Mouse (Mus musculus) MEL (cell line): ENCODE data around the gene Cers5. TPM values are rescaled to one million over a fixed set of nuclear protein-coding genes. Genes with fewer than 3 reads are reported as not detected.

Source experiments
- DNase-seq: peaks from one replicate; pipeline ENCODE4 v3.0.0; 2011; ENCODE audit warnings: low read depth, low spot score
- H3K27ac ChIP-seq: 2 replicates; pipeline ENCODE4 v1.5.1; 2012; ENCODE audit warnings: low read depth, mild to moderate bottlenecking, control low read depth, low read length, moderate library complexity; ENCODE audit not compliant: control insufficient read depth
- H3K27me3 ChIP-seq, 2 experiments: fragments of 150-350 bp in 1 of 2; sonication (generic) in 1 of 2; 2 replicates each; pipeline ENCODE4 v1.6.1; 2012; ENCODE audit warnings: low read length in 2 of 2, mild to moderate bottlenecking in 2 of 2, improper control_type of control experiment in 1 of 2, moderate library complexity in 1 of 2; ENCODE audit not compliant: insufficient read depth in 2 of 2, control insufficient read depth in 1 of 2
- H3K36me3 ChIP-seq, 2 experiments: 2 replicates each; pipeline ENCODE4 v1.6.1; 2012 to 2014; ENCODE audit warnings: low read length in 2 of 2, improper control_type of control experiment in 1 of 2, inconsistent platforms in 1 of 2, mild to moderate bottlenecking in 1 of 2; ENCODE audit not compliant: insufficient read depth in 2 of 2, control insufficient read depth in 1 of 2
- H3K4me1 ChIP-seq, 2 experiments: fragments of 150-350 bp in 1 of 2; sonication (generic) in 1 of 2; 2 replicates each; pipeline ENCODE4 v1.6.1; 2012; ENCODE audit warnings: low read length in 2 of 2, improper control_type of control experiment in 1 of 2, mild to moderate bottlenecking in 1 of 2; ENCODE audit not compliant: insufficient read depth in 2 of 2, control insufficient read depth in 1 of 2
- H3K4me3 ChIP-seq, 2 experiments: fragments of 150-350 bp in 1 of 2; sonication (generic) in 1 of 2; 2 replicates each; pipeline ENCODE4 v1.5.1; 2012; ENCODE audit warnings: low read depth in 2 of 2, low read length in 2 of 2, mild to moderate bottlenecking in 2 of 2, moderate library complexity in 2 of 2, control low read depth in 1 of 2, improper control_type of control experiment in 1 of 2; ENCODE audit not compliant: control insufficient read depth in 1 of 2, insufficient read depth in 1 of 2
- H3K79me2 ChIP-seq: 2 replicates; pipeline ENCODE4 v1.6.1; 2012; ENCODE audit warnings: mild to moderate bottlenecking, low read length, moderate library complexity; ENCODE audit not compliant: control insufficient read depth, poor library complexity, insufficient read depth
- H3K9ac ChIP-seq: 2 replicates; pipeline ENCODE4 v1.6.1; 2012; ENCODE audit warnings: low read depth, mild to moderate bottlenecking, control low read depth, low read length, moderate library complexity; ENCODE audit not compliant: control insufficient read depth, poor library complexity, severe bottlenecking
- H3K9me3 ChIP-seq: fragments of 150-350 bp; sonication (generic); replicated peaks from 2 replicates; pipeline ENCODE4 v1.6.1; 2012; ENCODE audit warnings: mild to moderate bottlenecking, low read length, improper control_type of control experiment, moderate library complexity; ENCODE audit not compliant: insufficient read depth
- BHLHE40 ChIP-seq: IDR thresholded peaks from 2 replicates; pipeline ENCODE4 v1.6.1; 2012; ENCODE audit warnings: low read depth, mild to moderate bottlenecking, inconsistent platforms, low read length, improper control_type of control experiment, borderline replicate concordance
- CTCF ChIP-seq, 3 experiments: IDR thresholded peaks in 2 of 3; conservative IDR thresholded peaks in 1 of 3; 2 replicates each; pipeline ENCODE4 v1.5.1; 2011 to 2012; ENCODE audit warnings: low read length in 3 of 3, low read depth in 2 of 3, mild to moderate bottlenecking in 2 of 3, improper control_type of control experiment in 1 of 3, inconsistent platforms in 1 of 3, mixed read lengths in 1 of 3, moderate library complexity in 1 of 3; ENCODE audit not compliant: control insufficient read depth in 1 of 3, insufficient read depth in 1 of 3, poor library complexity in 1 of 3, severe bottlenecking in 1 of 3
- E2F4 ChIP-seq: IDR thresholded peaks from 2 replicates; pipeline ENCODE4 v1.6.1; 2011; ENCODE audit warnings: low read depth, low read length, improper control_type of control experiment, borderline replicate concordance
- ELF1 ChIP-seq: IDR thresholded peaks from 2 replicates; pipeline ENCODE4 v1.6.1; 2014; ENCODE audit warnings: low read depth, mild to moderate bottlenecking, inconsistent platforms, low read length, improper control_type of control experiment, moderate library complexity
- JUND ChIP-seq: IDR thresholded peaks from 2 replicates; pipeline ENCODE4 v1.6.1; 2011; ENCODE audit warnings: low read depth, mild to moderate bottlenecking, improper control_type of control experiment, low read length
- MAFK ChIP-seq: IDR thresholded peaks from 2 replicates; pipeline ENCODE4 v1.6.1; 2011; ENCODE audit warnings: low read depth, mild to moderate bottlenecking, low read length, improper control_type of control experiment, borderline replicate concordance
- MAZ ChIP-seq: IDR thresholded peaks from 2 replicates; pipeline ENCODE4 v1.6.1; 2012; ENCODE audit warnings: low read depth, mild to moderate bottlenecking, inconsistent platforms, low read length, improper control_type of control experiment
- NELFE ChIP-seq: IDR thresholded peaks from 2 replicates; pipeline ENCODE4 v1.6.1; 2011; ENCODE audit warnings: low read depth, low read length, improper control_type of control experiment
- NRF1 ChIP-seq: IDR thresholded peaks from 2 replicates; pipeline ENCODE4 v1.6.1; 2014; ENCODE audit warnings: low read depth, mild to moderate bottlenecking, inconsistent platforms, low read length, improper control_type of control experiment, moderate library complexity; ENCODE audit not compliant: poor library complexity, insufficient read depth, severe bottlenecking
- RAD21 ChIP-seq: IDR thresholded peaks from 2 replicates; pipeline ENCODE4 v1.6.1; 2011; ENCODE audit warnings: mild to moderate bottlenecking, low read depth, low read length, improper control_type of control experiment
- SIN3A ChIP-seq: IDR thresholded peaks from 2 replicates; pipeline ENCODE4 v1.6.1; 2012; ENCODE audit warnings: low read length, improper control_type of control experiment, inconsistent platforms
- TCF12 ChIP-seq: IDR thresholded peaks from 2 replicates; pipeline ENCODE4 v1.6.1; 2014; ENCODE audit warnings: low read depth, mild to moderate bottlenecking, inconsistent platforms, low read length, improper control_type of control experiment, moderate library complexity
- USF1 ChIP-seq: IDR thresholded peaks from 2 replicates; pipeline ENCODE4 v1.6.1; 2014; ENCODE audit warnings: low read depth, mild to moderate bottlenecking, inconsistent platforms, low read length, improper control_type of control experiment, moderate library complexity
- USF2 ChIP-seq, 2 experiments: IDR thresholded peaks; 2 replicates each; pipeline ENCODE4 v1.6.1; 2011 to 2012; ENCODE audit warnings: improper control_type of control experiment in 2 of 2, low read length in 2 of 2, borderline replicate concordance in 1 of 2, inconsistent platforms in 1 of 2, low read depth in 1 of 2, mild to moderate bottlenecking in 1 of 2; ENCODE audit not compliant: insufficient read depth in 1 of 2
- ZC3H11A ChIP-seq: IDR thresholded peaks from 2 replicates; pipeline ENCODE4 v1.6.1; 2012; ENCODE audit warnings: low read depth, mild to moderate bottlenecking, inconsistent platforms, low read length, improper control_type of control experiment
- ZMIZ1 ChIP-seq: IDR thresholded peaks from 2 replicates; pipeline ENCODE4 v1.6.1; 2012; ENCODE audit warnings: low read depth, mild to moderate bottlenecking, inconsistent platforms, low read length, improper control_type of control experiment, moderate library complexity
- polyA plus RNA-seq, 2 experiments: library from polyadenylated mRNA; stranded (reverse) in 1 of 2; unstranded in 1 of 2; fragments of >175 nt in 1 of 2; fragments of >200 nt in 1 of 2; gene quantifications; 2 replicates each; pipeline versions ENCODE4 v1.2.1 to v1.2.4; 2012; ENCODE audit warnings: low replicate concordance in 2 of 2, low read depth in 1 of 2; ENCODE audit not compliant: insufficient read length in 2 of 2, insufficient read depth in 1 of 2, missing spikeins in 1 of 2
- total RNA-seq: library from RNA; depleted of rRNA; stranded (reverse); fragments of 300-350 nt; gene quantifications from 2 replicates; pipeline ENCODE4 v1.2.3, GENCODE M21; 2012

Cers5 gene
- total and polyA plus RNA-seq, 3 experiments, result 21.8 to 43.5 TPM; not detected in 1

DNA sequence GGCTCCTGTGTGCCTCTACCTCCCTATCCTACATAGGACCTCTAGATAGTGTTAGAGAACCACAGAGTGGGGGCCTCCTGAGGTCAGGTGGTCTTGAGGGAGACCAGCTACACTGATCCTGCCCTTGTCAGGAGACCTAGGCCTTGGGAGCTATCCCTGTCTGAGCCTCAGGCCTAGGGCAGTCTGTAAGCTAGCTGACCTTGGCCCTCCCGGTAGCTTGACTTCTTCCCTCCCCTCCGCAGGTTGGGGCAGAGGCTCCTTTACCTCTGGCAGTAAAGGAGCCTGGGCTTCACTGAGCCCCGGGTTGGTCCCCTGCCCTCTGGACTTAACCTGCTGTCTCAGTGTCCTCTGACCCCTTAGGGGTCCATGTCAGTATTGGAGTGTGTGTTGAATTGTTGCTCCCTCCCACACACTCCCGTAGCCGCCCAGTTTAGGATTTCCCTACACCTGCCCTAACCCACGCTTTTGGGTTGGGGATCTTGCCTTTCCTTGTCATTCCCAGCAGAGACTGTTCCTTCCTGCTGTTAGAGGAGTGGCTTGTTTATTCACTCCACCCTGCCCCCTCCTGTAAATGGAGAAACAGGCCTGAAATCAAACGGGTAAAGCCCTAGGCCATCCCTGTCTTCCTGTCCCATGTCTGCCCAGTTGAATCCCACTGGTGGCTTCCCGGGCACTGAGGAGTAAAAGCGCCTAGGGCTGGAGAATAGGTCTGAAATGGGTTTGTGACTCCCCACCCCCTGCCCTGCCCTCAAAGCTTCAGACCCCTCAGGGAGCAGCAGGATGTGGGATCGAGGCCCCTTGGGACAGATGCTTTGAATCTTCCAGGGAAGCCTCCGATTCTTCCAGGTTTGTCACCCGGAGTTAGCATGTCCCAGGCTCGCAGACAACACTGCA lies 59.8 kb downstream of the Cers5 start:
- H3K27ac ChIP-seq, result no peak overlapping the region
- no peaks in the 10 kb centered on the region for H3K79me2 ChIP-seq
- H3K9ac ChIP-seq, result no peak overlapping the region
- H3K4me1 ChIP-seq, result peaks cover 2 to 12% of the 10 kb centered on the region in 2 experiments
- H3K27me3 ChIP-seq, result no peaks in the 10 kb centered on the region
- no peaks in the 10 kb centered on the region for H3K9me3 ChIP-seq
- DNase-seq, result no peak
- TF ChIP-seq E2F4, result no peak
- TF ChIP-seq ZMIZ1, result no peak
- TF ChIP-seq TCF12, result no peak
- no peak for TF ChIP-seq CTCF (IDR thresholded peaks at IDR 0.05 in 2 of 3, conservative IDR thresholded peaks at IDR 0.05 in 1 of 3; ENCODE audit: control insufficient read depth in 1 of 3, insufficient read depth in 1 of 3, low read depth in 2 of 3, low read length in 3 of 3, poor library complexity in 1 of 3, severe bottlenecking in 1 of 3)
- no peak for TF ChIP-seq MAZ
- TF ChIP-seq MAFK, result no peak
- no peak for TF ChIP-seq RAD21
- no peak for TF ChIP-seq BHLHE40
- TF ChIP-seq USF1, result no peak
- TF ChIP-seq JUND, result no peak
- no peak for TF ChIP-seq SIN3A
- no peak for TF ChIP-seq ZC3H11A
- no peak for TF ChIP-seq USF2 (IDR thresholded peaks at IDR 0.05; ENCODE audit: borderline replicate concordance in 1 of 2, insufficient read depth in 1 of 2, low read depth in 1 of 2, low read length in 2 of 2)
- no peak for TF ChIP-seq NRF1
- no peak for TF ChIP-seq NELFE
- no peak overlapping the region for H3K4me3 ChIP-seq
- peaks cover 3 to 10% of the 10 kb centered on the region in 2 experiments for H3K36me3 ChIP-seq

DNA sequence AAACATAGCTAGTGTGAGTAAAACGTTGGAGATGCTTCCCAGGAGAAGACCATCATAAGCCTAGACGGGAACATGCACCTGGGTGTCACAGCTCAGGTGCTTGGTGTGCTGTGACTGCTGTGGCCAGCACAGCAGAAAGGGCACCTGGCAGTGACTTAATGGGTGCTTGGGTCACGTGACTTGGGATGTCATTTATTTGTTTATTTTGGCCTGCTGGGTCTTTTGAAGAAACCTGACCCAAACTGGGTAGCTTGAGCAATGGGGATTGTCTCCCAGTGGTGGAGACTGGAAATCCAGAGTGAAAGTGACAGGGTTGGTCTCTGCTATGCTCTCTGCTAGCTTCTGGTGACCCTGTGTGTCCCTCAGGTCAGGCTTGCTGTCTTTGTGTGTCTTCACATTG lies 61.2 kb downstream of the Cers5 start:
- DNase-seq, result no peak

More for the DNA sequence above, 61.2 kb downstream of the Cers5 start:
- H3K27ac ChIP-seq, result no peak overlapping the region
- no peak for TF ChIP-seq SIN3A
- TF ChIP-seq USF1, result peak; percentile 46; the same call in 1 of the 2 replicates
- no peak for TF ChIP-seq ELF1
- TF ChIP-seq, all 39 proteins: peak for 1
- no peak overlapping the region for H3K4me3 ChIP-seq
- H3K27me3 ChIP-seq, result no peaks in the 10 kb centered on the region
- H3K9me3 ChIP-seq, result no peaks in the 10 kb centered on the region
- no peak overlapping the region for H3K9ac ChIP-seq
- peaks cover 2 to 12% of the 10 kb centered on the region in 2 experiments for H3K4me1 ChIP-seq
- H3K79me2 ChIP-seq, result no peaks in the 10 kb centered on the region
- peaks cover 3 to 10% of the 10 kb centered on the region in 2 experiments for H3K36me3 ChIP-seq
